Mouse (Mus musculus) intestine, embryonic 16.5 days (tissue): ENCODE measurements around the gene Slc25a48. TPM values are rescaled to one million over a fixed set of nuclear protein-coding genes. Genes with fewer than 3 reads are reported as not detected.

Source experiments
- ATAC-seq: fragments of 200-750 bp; cut with Nextera tagmentation; 2 replicates; pipeline ENCODE4 v1.8.0; 2017; ENCODE audit warnings: moderate TSS enrichment, moderate library complexity
- H3K27ac ChIP-seq: fragments of 300-500 bp; sonication (generic); 2 replicates; pipeline ENCODE4 v1.5.1; 2014; ENCODE audit warnings: mild to moderate bottlenecking, low read length
- H3K27me3 ChIP-seq: fragments of 300-500 bp; sonication (generic); replicated peaks from 2 replicates; pipeline ENCODE4 v1.6.1; 2014; ENCODE audit warnings: low read length, control low read depth, mixed read lengths; ENCODE audit not compliant: control insufficient read depth, insufficient read depth
- H3K36me3 ChIP-seq: fragments of 300-500 bp; sonication (generic); 2 replicates; pipeline ENCODE4 v1.6.1; 2014; ENCODE audit warnings: low read length, control low read depth; ENCODE audit not compliant: control insufficient read depth, insufficient read depth
- H3K4me1 ChIP-seq: fragments of 300-500 bp; sonication (generic); 2 replicates; pipeline ENCODE4 v1.6.1; 2014; ENCODE audit warnings: low read length, control low read depth, mixed read lengths; ENCODE audit not compliant: control insufficient read depth, insufficient read depth
- H3K4me2 ChIP-seq: fragments of 300-500 bp; sonication (generic); 2 replicates; pipeline ENCODE4 v1.6.1; 2014; ENCODE audit warnings: low read depth, low read length, control low read depth
- H3K4me3 ChIP-seq: fragments of 300-500 bp; sonication (generic); 2 replicates; pipeline ENCODE4 v1.5.1; 2014; ENCODE audit warnings: mild to moderate bottlenecking, low read length
- H3K9ac ChIP-seq: fragments of 300-500 bp; sonication (generic); 2 replicates; pipeline ENCODE4 v1.6.1; 2014; ENCODE audit warnings: low read depth, low read length
- H3K9me3 ChIP-seq: fragments of 300-500 bp; sonication (generic); 2 replicates; pipeline ENCODE4 v1.6.1; 2016; ENCODE audit warnings: low read length, control low read depth; ENCODE audit not compliant: control insufficient read depth
- WGBS: fragments of 180-500 bp; shearing (Covaris S2); extraction: QIAGEN DNeasy Blood & Tissue Kit; methylation state at CpG from one replicate; pipeline ENCODE4 v1.1.7; 2014; 5-methylcytosine and 5-hydroxymethylcytosine counted together
- polyA plus RNA-seq: library from polyadenylated mRNA; unstranded; fragments of >200 nt; fragmentation: Nextera tagmentation; extraction: Ambion mirVana; gene quantifications from 2 replicates; pipeline ENCODE4 v1.2.1, GENCODE M21; 2015

Gene Slc25a48
- polyA plus RNA-seq, 1 experiment from 2014 or later = not detected

DNA sequence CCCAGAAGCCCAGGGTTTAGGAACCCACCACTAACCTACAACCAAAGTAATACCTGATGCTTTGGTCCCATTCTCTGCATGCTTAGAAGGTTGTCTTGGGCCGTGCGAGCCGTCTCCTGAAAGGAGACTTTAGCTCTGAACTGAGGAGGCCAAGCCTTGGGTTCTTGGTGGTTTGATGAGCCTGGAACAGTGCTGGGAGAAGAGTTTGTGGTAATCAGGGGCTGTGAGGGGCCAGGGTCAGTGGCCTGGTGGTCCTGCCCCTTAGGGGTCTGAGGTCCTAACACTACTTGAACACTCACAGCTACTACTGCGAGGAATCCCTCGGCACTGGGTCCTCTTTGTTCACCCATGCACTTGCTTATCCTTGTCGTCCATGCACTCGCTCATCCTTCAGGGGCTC, 29.6 kb downstream of the Slc25a48 start:
- no peak overlapping the region for H3K27ac ChIP-seq
- H3K9ac ChIP-seq = no peak overlapping the region
- WGBS = 98% methylated on average over 7 of the region's 7 CpGs
- H3K27me3 ChIP-seq = no peaks in the 10 kb centered on the region
- H3K4me1 ChIP-seq = no peaks in the 10 kb centered on the region
- no peaks in the 10 kb centered on the region for H3K9me3 ChIP-seq
- no peaks in the 10 kb centered on the region for H3K36me3 ChIP-seq
- H3K4me3 ChIP-seq = no peak overlapping the region
- H3K4me2 ChIP-seq = no peak overlapping the region
- no peak for ATAC-seq

DNA sequence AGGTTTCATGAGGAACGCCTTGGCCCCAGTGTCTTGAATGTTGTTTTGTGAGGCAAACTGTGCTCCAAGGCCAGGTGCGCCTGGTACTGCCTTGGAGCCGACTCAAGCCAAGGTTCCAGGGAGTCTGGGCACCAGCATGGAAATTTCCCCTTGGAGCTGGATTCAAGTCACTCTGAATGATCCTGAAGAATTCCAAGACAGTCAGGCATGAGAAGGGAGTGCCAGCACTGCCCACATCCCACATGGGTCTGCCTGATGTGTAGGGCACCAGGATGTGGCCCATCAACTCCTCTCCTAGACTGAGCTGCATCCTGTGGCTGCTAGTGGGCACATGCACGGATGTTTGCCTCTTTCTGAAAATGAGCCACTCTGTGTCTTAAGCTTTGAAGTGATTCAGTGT, 30.4 kb downstream of the Slc25a48 start:
- WGBS = 94% methylated on average over 4 of the region's 4 CpGs
- no peak for ATAC-seq
- no peaks in the 10 kb centered on the region for H3K36me3 ChIP-seq
- H3K9me3 ChIP-seq = no peaks in the 10 kb centered on the region
- H3K4me3 ChIP-seq = no peak overlapping the region
- no peak overlapping the region for H3K27ac ChIP-seq
- no peaks in the 10 kb centered on the region for H3K4me1 ChIP-seq
- no peak overlapping the region for H3K9ac ChIP-seq
- no peak overlapping the region for H3K4me2 ChIP-seq
- H3K27me3 ChIP-seq = no peaks in the 10 kb centered on the region

DNA sequence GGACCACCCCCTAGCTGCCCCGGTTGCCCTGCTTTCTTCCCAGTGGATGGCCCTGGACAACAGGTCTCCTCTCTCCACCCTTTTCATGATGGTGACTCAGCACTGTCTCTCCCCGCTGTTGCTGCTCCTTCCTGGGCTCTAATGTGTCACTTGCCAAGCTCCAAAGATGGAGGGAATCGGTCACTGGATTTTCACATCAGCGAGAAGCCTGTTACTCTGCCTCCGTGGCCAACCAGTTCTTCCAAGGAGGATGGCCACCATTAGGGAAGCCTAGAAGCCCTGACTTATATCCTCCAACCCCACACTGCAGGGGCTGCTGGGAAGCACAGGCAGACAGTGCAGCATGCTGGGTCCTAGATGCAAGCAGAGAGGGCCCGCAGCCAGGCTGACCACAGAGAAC, 33.1 kb downstream of the Slc25a48 start:
- no peaks in the 10 kb centered on the region for H3K4me1 ChIP-seq
- H3K9me3 ChIP-seq = no peaks in the 10 kb centered on the region
- ATAC-seq = no peak
- no peaks in the 10 kb centered on the region for H3K36me3 ChIP-seq
- 81% methylated on average over 6 of the region's 6 CpGs for WGBS
- no peak overlapping the region for H3K4me3 ChIP-seq
- H3K27ac ChIP-seq = no peak overlapping the region
- H3K9ac ChIP-seq = no peak overlapping the region
- H3K27me3 ChIP-seq = no peaks in the 10 kb centered on the region
- no peak overlapping the region for H3K4me2 ChIP-seq

DNA sequence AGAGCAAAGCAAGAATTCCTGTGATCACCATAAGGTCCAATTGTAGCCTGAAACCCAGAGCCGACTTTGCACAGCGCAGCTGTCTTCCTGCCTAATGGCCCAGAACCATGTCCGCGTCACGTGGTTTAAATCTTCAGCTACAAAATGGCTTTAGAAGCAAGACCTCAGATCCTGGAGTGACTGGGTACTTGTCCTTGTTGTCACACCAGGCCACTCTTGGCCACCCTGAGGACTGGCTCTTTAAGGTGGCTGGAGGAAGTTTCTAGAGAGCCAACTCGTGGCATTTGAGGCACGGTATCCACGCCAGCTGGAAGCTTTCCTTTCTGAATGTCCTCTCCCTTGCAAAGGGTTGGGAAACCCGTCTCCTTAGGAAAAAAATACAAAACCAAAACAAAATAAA, 33.8 kb downstream of the Slc25a48 start:
- ATAC-seq = no peak
- H3K27ac ChIP-seq = no peak overlapping the region
- no peak overlapping the region for H3K4me3 ChIP-seq
- no peaks in the 10 kb centered on the region for H3K9me3 ChIP-seq
- H3K9ac ChIP-seq = no peak overlapping the region
- H3K4me2 ChIP-seq = no peak overlapping the region
- no peaks in the 10 kb centered on the region for H3K4me1 ChIP-seq
- H3K27me3 ChIP-seq = no peaks in the 10 kb centered on the region
- no peaks in the 10 kb centered on the region for H3K36me3 ChIP-seq
- 57% methylated on average over 9 of the region's 9 CpGs for WGBS

DNA sequence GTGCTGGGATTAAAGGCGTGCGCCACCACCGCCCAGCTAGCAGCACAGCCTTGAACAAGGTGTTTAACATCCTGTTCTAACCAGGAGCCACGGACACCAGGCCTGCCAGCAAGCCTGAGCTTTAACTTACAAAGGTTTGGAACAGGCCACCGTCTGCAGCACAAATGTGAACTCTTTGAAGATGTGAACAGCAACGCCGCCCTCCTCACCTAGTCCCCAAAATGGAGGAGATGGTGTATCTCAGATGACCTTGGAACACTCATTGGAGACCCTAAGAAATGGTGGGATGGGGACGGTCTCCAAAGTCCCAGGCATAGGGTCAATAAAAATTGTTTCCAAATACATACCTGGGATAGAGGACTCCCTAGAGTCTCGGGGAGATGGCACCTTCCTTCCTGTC, 34.5 kb downstream of the Slc25a48 start:
- no peak for ATAC-seq
- Histone ChIP-seq H3K4me1 (no peaks in the 10 kb centered on the region), H3K36me3 (no peaks in the 10 kb centered on the region), H3K27me3 (no peaks in the 10 kb centered on the region), H3K9me3 (no peaks in the 10 kb centered on the region), H3K9ac (no peak overlapping the region), H3K27ac (no peak overlapping the region), H3K4me3 (no peak overlapping the region), H3K4me2 (no peak overlapping the region)
- WGBS = 89% methylated on average over 9 of the region's 9 CpGs

DNA sequence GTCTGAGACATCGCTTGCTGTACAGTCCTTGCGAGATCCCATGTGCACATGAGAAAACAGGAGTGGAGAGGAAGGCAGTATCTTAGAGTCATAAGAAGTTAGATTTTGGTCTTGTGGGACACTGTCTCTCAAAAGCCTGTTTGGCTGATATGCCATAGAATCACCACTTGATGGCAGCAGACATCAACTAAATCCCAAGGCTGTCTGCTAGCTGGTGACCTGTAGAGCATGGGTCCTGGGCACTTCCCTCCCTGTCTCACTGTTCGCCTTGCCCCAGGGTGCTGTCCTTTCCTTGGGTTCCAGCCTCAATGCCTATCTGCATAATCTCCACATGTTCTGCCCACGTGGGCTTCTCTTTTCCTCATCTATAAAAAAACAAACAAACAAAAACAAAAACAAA, 37.2 kb downstream of the Slc25a48 start:
- no peaks in the 10 kb centered on the region for H3K27me3 ChIP-seq
- H3K27ac ChIP-seq = no peak overlapping the region
- 34% methylated on average over 4 of the region's 4 CpGs for WGBS
- H3K4me3 ChIP-seq = no peak overlapping the region
- no peaks in the 10 kb centered on the region for H3K36me3 ChIP-seq
- H3K9me3 ChIP-seq = no peaks in the 10 kb centered on the region
- no peak overlapping the region for H3K9ac ChIP-seq
- H3K4me1 ChIP-seq = no peaks in the 10 kb centered on the region
- H3K4me2 ChIP-seq = no peak overlapping the region
- ATAC-seq = no peak

DNA sequence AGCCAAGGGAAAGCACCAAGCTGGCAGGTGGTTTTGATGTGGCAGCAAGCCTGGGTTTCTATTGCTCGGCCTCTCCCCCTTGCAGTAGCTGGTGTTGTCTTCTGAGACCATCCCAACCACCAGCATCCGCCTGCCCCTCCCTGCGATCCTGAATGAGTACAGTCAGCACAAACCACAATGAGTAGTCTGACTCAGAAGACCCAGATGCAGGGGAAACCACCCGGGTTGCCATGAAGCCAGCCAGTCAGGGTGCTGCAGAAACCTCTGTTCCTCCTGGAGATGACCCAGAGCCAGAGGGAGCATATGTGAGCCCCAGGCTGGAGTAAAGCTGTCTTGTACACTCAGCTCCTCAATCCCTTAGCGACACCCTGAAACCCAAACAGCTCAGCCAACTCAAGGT, 38.6 kb downstream of the Slc25a48 start:
- 76% methylated on average over 5 of the region's 5 CpGs for WGBS
- H3K9me3 ChIP-seq = no peaks in the 10 kb centered on the region
- no peak overlapping the region for H3K4me2 ChIP-seq
- H3K9ac ChIP-seq = no peak overlapping the region
- no peak for ATAC-seq
- no peaks in the 10 kb centered on the region for H3K4me1 ChIP-seq
- no peak overlapping the region for H3K27ac ChIP-seq
- H3K27me3 ChIP-seq = no peaks in the 10 kb centered on the region
- no peaks in the 10 kb centered on the region for H3K36me3 ChIP-seq
- no peak overlapping the region for H3K4me3 ChIP-seq

DNA sequence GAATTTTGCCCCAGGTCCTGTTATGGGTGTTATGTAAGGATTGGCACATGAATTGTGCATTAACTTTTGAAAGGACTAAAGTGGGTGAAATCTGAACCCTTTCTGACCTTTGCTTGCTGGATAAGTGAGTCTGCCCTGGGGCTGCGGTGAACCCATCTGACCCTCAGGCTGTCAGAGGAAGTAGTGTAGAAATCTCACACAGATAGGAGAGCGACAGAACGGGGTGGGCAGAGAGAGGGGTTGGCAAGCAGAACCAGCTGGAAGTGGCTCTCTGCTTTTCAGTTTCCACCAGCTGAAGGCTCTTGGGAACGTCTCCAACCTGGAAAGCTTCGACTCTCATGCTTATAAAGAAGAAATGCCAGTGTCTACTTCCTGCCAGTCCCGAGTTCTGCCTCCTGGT, 39.1 kb downstream of the Slc25a48 start:
- 41% methylated on average over 6 of the region's 6 CpGs for WGBS

DNA sequence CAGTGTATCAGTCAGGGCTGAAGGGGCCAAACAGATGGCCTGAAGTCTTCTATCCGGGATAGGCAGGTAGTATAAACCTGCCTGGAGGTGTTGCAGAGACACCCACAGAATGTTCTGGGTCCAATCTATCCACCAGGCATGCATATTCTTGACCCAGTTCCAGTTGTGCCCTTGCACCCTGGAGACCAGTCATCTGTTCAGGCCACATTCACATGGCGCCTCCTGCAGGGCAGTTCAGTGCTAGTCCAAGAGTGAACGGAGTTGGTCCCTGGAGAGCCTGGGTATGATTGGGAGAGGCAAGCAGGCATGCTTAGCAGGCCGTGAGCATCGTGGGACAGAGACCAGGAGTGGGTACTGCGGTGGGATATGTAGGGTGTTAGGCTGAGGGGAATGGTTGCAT, 39.9 kb downstream of the Slc25a48 start:
- Histone ChIP-seq H3K4me1 (no peaks in the 10 kb centered on the region), H3K4me3 (no peak overlapping the region), H3K9me3 (no peaks in the 10 kb centered on the region), H3K27me3 (no peaks in the 10 kb centered on the region), H3K36me3 (no peaks in the 10 kb centered on the region), H3K9ac (no peak overlapping the region), H3K4me2 (no peak overlapping the region), H3K27ac (no peak overlapping the region)
- WGBS = 78% methylated on average over 6 of the region's 6 CpGs
- ATAC-seq = no peak

More for the DNA sequence above, 39.1 kb downstream of the Slc25a48 start:
- H3K4me3 ChIP-seq = no peak overlapping the region
- no peak overlapping the region for H3K4me2 ChIP-seq
- no peaks in the 10 kb centered on the region for H3K9me3 ChIP-seq
- ATAC-seq = no peak
- no peak overlapping the region for H3K9ac ChIP-seq
- H3K36me3 ChIP-seq = no peaks in the 10 kb centered on the region
- H3K27ac ChIP-seq = no peak overlapping the region
- H3K4me1 ChIP-seq = no peaks in the 10 kb centered on the region
- H3K27me3 ChIP-seq = no peaks in the 10 kb centered on the region

DNA sequence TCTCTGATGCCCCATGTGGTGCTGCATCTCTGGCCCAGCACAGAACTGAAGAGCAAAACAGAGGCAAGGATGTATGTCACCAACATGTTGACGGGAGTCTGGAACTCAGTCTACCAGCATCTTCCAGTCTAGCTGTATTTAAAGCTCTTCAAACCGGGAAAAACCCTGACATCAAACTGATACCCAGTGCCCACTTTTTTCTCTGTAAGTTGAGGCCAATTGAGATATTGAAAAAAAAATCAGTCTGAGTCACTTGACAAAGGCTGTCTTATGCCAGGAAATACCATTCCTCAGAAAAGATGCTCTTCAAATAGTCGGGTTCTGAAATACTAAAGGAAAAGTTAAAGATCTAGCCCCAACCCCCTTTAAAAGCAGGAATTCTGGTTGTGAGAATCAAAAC, 44.0 kb downstream of the Slc25a48 start, which contains the start of gene Il9:
TSS of gene Il9 (minus strand) at position 101 of the 400 bp plus-strand sequence.
- 64% methylated on average over 3 of the region's 3 CpGs for WGBS

More for the DNA sequence above, 44.0 kb downstream of the Slc25a48 start, which contains the start of gene Il9:
- Histone ChIP-seq H3K36me3 (no peaks in the 10 kb centered on the region), H3K4me2 (no peak within 1 kb of the TSS), H3K9ac (no peak within 1 kb of the TSS), H3K4me1 (no peaks in the 10 kb centered on the region), H3K27ac (no peak within 1 kb of the TSS), H3K4me3 (no peak within 1 kb of the TSS), H3K9me3 (no peaks in the 10 kb centered on the region), H3K27me3 (no peaks in the 10 kb centered on the region)
- no peak for ATAC-seq
